Mouse (Mus musculus) frontal cortex, postnatal 25 days (tissue): ENCODE data around the gene Cxadr.

Source experiments
- DNase-seq, 2 experiments: peaks; one replicate each; pipeline ENCODE4 v3.0.0; 2022; ENCODE audit warnings: low spot score in 2 of 2

Gene Cxadr

DNA sequence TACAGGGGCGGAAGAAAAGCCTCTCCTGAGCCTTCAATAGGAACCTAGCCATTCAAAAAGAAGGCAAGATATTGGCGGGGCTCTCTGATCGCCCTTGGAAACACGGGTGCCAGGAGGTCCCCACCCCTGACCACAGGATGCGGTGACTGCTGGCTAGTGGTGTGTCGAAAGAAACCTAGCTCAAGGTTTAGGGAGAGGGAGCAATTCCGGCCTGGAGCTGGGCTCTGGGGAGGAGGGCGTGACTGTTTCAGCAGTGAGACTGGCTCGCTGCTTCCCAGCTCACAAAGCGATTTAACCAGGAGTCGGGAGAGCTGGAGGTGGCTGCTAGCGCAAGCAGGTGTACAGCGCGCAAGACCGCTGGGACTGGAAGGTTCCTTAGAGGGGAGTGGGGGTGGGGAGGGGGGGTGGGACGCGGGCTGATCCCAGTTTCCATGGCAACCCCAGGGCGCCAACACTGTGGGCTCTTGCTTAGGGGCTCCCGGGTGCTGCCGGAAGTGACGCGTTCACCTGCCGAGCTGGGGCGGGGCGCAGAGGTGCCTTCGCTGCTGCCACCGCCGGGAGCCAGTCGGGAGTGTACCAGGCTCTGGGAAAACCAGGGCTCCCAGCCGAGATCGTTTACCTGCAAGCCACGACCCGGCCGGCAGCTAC is at the start of gene Cxadr:
TSS of gene Cxadr (plus strand) at position 307 of the 648 bp plus-strand sequence.
- peak; percentile 43 to 62 for DNase-seq

GRCm38 (mm10) chr16:78258989-78259388 is 42.3 kb upstream of the Cxadr start:
- no peak for DNase-seq

GRCm38 (mm10) chr16:78260070-78260879 is 41.0 kb upstream of the Cxadr start:
- DNase-seq: no peak

- no peak for DNase-seq
Observed at GRCm38 (mm10) chr16:78261520-78261919, 39.8 kb upstream of the Cxadr start.

GRCm38 (mm10) chr16:78264442-78265150 is 36.7 kb upstream of the Cxadr start:
- no peak for DNase-seq

GRCm38 (mm10) chr16:78265151-78265590 is 36.1 kb upstream of the Cxadr start:
- DNase-seq: peak; percentile 9 to 15

DNA sequence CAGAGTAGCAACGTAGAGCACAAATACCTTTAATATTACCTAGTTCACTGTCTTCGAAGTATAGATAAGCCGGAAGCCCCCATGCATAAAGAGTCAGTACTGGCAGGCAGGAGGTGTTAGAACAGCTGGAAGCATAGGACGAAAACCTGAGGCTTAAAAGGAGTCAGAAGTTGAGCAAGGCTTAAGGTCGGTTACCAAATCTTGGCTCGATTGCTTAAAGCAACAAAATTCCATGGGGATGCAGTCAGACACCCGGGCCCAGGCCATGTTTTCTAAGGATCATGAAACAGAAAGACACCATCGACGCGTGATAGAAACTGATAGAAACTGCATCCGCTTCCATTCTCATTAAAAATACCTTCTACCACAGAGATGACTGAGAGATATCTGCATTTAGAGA is 35.5 kb upstream of the Cxadr start:
- no peak for DNase-seq

DNA sequence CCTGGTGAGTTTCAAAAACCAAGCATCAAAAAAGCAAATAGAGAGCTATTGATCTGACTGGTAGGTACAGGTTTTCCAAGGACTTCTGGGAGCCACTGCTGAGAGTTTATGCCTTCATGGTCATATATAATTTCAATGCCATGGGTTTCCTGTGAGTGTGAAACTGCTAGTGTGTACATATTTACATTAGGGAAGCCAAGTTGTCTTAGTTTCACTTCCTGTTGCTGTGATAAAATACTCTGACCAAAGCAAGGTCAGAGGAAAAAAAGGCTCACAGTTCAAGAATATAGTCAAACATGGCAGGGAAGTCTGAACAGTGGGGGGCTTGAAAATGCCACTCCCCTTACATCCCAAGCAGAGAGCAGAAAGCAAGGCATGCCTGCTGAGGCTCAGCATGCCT is 33.8 kb upstream of the Cxadr start:
- DNase-seq: no peak

DNA sequence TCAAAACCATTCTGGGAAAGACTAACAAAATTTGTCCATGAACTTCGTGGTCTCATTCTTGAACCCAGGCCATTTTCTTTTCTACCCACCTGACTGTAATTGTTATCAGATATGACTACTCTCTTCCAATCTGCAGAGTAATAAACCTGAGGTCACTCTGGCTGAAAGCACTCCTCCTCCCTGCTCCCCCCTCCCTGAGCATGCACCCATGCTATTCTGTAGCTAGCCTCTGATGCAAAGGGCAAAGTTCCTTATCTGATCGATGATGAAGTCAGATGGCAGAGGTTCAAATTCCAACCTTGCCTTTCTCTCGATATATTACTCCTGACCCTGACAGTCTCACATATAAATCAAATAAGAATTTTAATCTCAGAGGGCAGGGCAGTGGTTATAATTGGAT is 33.1 kb upstream of the Cxadr start:
- DNase-seq: no peak

- DNase-seq: no peak
Observed at GRCm38 (mm10) chr16:78274825-78275455, 26.3 kb upstream of the Cxadr start.

GRCm38 (mm10) chr16:78277567-78277966 is 23.7 kb upstream of the Cxadr start:
- no peak for DNase-seq

GRCm38 (mm10) chr16:78280093-78280881 is 21.0 kb upstream of the Cxadr start:
- no peak for DNase-seq

GRCm38 (mm10) chr16:78283231-78283630 is 18.1 kb upstream of the Cxadr start:
- DNase-seq: no peak

DNA sequence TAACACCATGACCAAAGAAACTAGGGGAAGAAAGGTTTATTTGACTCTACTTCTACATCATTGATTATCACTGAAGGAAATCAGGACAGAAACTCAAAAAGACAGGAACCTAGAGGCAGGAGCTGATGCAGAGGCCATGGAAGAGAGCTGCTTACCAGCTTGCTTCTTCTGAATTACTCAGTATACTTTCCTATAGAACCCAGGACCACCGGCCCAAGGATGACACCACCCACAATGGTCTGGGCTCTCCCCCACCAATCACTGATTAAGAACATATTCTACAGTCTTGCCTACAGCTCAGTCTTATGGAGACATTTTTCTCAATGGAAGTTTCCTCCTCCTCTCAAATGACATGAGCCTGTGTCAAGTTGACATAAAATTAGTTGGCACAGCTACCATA is 7.2 kb upstream of the Cxadr start:
- no peak for DNase-seq

GRCm38 (mm10) chr16:78294606-78295275 is 6.5 kb upstream of the Cxadr start:
- no peak for DNase-seq

GRCm38 (mm10) chr16:78295601-78296000 is 5.7 kb upstream of the Cxadr start:
- DNase-seq: no peak

DNA sequence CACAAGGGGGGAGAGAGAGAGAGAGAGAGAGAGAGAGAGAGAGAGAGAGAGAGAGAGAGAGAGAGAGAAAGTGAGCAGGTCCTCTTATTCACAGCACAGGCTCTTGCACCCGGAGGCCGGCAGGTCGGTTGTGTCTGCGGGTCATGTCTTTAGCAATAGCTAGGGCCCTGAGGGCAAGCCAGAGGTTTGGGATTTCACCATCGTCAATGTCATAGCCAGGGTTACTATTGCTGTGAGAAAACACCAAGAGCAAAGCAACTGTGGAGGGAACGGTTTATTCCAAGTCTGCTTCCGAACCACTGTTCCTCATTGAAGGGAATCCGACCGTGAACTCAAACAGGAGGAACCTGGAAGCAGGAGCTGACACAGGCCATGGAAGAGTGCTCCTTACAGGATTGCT is 5.2 kb upstream of the Cxadr start:
- no peak for DNase-seq

GRCm38 (mm10) chr16:78301831-78302677 is 765 bp downstream of the Cxadr start:
- DNase-seq: no peak

DNA sequence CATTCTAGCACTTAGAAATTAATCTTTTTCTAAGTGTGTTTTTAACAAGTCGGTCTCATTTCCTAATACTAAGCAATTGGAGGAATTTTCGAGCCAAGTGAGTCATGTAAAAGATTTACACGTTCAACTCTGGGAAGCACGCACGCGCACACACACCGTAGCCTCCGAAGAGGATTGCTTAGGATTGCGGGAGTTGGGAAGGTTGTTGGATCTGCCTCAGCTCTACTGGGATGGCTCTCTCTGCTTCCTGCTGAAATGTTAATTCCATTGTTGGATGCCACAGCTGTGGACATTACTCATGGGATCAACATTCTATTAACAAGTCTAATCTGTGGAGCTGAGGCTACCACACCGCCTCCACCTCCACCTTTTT is 1.4 kb downstream of the Cxadr start:
- DNase-seq: no peak

GRCm38 (mm10) chr16:78305606-78306100 is 4.4 kb downstream of the Cxadr start:
- DNase-seq: no peak
